Mouse (Mus musculus) Muller cell, postnatal 12 days (primary cell): Measurements from ENCODE around the gene H2afy.

ENCODE experiments used
- DNase-seq: peaks from one replicate; pipeline ENCODE4 v3.0.0-alpha.2; 2015; ENCODE audit errors: inconsistent ontology term

H2afy gene

DNA sequence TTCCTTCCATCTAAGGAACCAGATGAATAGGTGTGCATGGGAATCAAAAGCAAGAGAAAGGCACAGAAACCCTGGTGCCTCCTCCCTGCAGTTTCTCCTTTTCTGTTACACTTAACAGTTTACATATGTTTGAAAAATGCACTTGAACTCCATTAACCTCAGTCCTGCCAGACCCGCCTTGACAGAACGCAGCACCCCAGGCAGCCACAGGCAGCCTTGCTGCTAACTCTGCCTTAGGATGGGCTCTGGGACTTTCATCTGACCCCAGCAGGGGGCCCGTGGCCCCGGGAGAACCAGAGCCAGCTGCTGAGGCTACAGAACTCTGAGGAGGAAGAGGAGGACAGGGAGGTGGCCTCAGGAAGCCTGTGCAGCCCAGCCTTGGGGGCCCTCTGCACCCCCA is 23.7 kb downstream of the H2afy start:
- peak; percentile 28 for DNase-seq

GRCm38 (mm10) chr13:56111601-56112000 is 24.6 kb downstream of the H2afy start:
- DNase-seq, result peak; percentile 25

DNA sequence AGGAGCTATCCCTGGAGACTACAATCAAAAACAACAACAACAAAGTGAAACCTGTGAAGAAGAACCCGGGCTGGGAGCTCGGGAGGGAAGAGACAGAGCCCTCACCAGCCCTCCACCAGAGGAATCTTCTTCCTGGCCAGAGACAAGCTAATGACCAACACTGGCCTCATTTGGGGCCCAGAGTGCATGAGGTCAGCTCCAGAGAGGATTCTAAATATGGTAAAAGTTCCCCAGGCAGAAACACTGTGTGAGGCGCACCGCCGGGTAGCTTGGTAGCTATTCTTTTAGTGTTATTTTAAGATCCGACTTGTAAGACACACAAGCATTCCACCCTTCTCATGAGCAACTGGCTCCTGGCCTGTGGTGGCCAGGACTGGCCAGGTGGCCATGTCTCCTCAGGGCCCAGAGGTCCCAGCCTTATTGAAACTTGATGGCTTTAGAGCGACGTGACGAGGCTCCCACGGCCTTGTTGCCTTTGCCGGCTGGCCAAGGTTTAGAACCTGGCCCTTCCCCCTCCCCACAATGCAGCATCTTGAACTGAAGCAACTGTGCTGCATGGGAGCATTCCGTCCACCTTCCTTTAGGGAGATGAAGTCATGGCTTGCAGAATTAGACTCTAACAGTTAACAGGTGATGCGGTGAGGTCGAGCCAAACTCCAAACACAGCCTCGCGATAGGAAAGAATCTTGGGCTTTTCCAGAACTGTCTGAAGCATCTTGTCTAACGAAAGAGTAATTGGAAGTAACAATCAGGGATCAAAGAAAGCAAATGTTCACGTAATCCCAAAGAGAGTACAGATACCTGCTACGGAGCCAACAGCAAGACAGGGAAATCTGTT is 25.2 kb downstream of the H2afy start:
- DNase-seq, result peak; percentile 61

DNA sequence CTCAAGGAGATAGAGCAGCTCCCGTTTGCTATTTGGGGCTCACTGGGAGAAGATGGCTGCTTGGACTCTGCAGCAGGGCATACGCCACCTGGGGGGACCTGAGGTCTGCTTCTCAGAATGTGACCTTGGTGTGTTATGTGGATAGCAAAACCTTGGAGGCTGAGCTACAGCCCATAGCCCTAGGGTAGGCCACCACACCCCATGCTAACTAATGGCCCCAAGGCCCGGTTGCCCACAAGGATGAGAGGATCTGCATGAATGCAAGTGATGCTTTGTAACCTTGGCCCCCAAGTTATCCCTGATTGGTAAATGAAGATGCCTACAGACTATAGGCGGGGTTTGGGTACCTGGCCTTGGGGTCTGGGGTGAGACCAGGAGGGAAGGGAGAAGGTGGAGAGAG is 26.5 kb downstream of the H2afy start:
- DNase-seq, result no peak

- no peak for DNase-seq
Measured at GRCm38 (mm10) chr13:56108849-56109519, 27.2 kb downstream of the H2afy start.

DNA sequence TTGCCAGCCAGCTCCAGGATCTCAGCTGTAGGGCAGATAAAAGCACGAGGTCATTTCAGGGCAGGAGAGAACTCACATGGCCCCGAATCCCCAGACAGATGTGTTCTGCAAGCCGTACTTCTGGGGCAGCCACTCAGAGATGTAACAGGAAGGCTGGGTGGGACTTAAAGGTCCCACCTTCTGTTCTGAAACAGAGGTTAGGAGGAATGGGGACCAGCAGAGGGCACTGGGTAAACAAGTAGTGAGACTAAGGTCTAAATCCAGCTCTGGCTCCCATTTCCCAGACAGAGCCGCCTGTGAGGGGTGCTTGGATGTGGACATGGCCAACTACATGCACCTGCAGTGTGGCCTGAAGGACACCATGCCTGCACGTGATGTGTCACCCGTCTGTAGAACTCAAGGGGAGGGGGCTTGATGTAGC is 31.2 kb downstream of the H2afy start:
- no peak for DNase-seq

DNA sequence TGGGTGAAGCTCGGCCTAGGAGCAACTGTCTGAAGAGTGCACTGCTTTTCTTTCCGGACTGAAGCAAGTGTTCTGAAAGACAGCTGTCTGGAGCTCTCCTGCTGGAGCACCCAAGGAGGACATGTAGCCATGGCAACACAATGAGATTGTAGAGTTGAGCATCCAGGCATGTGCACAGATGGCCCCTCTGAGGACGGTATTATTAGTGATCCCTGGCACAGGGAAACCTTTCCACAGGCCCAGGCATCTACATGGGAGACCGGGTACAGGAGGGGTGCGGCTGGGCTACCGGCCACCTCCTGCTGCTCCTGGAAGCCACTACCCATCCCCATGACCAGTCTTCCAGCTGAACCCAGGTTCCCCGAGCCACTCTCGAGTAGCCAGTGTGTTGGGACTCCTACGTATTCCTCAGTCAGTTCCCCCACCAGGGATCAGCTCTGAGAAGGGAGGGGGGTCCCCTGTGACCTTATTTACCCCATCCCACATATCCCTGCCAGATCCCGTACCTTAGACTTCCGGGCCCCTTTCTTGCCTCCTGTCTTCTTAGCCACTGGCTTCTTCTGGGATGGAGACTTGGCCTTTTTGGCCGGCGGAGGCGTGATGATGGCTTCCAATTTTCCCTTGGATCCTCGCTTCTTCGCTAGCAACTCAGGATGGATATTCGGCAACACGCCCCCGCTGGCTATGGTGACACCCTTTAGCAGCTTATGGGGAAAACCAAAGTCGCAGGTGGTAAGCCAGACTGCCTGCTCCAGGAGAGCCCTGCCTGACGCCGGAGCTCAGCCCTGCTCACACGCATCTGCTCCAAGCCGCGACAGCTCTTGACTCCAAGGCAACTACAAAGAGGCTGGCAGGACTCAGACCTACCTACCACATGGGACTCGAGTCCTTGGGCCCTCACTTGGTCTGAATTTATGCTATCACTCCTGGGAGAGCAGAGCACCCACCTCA is 32.1 kb downstream of the H2afy start:
- DNase-seq, result no peak

GRCm38 (mm10) chr13:56102160-56102559 is 34.0 kb downstream of the H2afy start:
- no peak for DNase-seq

DNA sequence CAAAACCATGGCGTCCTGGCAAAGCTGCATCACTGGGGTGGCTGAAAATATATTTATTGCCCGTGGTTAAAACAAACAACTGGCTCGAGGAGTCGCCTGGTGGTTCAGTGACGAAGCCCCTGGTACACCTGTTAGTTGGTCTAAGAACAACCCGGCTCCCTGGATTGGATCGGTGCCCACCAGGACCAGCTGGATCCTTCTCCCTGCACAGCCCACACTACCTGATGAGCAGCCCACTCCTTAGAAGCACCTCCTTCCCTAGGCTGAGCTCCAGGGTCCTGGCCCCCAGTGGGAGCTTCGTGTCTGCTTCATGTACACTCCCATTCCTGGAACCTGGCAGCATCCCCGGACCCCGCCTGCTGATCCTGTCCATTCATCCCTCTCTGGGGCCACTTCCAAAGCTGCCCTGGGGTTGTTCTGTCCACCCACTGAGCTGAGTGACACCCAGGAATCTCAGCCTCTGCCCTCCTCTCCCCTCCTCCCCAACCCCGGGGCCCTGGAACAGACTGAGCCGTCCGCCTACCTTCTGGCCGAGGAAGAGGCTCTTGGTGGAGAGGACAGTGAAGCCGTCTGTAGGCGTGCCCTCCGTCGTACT is 40.5 kb downstream of the H2afy start:
- peak; percentile 51 for DNase-seq

GRCm38 (mm10) chr13:56094544-56094943 is 41.6 kb downstream of the H2afy start:
- DNase-seq, result no peak

DNA sequence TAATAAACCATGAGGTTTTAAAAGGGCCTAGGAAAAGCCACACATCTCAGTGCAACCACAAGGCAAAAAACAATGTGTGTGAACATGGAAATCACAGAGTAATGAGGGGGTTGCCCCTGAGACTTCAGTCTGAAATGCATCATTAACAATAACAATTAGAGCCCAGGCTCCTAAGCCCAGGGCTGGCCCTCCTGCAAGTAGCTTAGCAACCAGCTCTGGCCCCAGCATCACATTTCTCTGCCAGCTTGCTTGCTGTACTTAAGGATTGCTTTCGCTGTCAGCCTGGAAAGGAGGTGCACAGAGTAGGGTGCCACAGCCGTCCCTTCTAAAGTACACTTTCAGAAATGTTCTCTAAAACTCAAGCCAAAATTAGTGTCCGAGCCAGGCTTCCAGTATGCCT is 42.5 kb downstream of the H2afy start:
- peak; percentile 47 for DNase-seq

DNA sequence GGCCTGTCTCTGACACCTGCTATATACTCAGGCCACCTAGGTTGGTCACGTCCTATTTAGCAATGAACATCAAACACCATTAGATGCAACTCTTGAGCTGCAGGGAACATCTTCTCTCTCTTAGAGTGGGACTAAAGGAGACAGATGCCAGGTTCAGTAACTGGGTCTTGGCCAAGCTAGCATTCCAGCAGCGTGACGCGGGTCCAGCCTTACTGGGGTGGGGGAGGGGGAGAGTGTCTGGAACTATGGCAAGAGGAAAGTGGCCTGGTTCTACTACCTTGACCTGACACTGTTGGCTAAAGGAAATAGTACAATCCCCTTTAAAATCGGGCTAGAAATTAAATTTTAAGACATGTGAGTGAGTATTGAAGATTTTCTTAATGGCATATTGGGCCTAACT is 43.6 kb downstream of the H2afy start:
- peak; percentile 87 for DNase-seq

- no peak for DNase-seq
Measured at GRCm38 (mm10) chr13:56090597-56090996, 45.6 kb downstream of the H2afy start.

DNA sequence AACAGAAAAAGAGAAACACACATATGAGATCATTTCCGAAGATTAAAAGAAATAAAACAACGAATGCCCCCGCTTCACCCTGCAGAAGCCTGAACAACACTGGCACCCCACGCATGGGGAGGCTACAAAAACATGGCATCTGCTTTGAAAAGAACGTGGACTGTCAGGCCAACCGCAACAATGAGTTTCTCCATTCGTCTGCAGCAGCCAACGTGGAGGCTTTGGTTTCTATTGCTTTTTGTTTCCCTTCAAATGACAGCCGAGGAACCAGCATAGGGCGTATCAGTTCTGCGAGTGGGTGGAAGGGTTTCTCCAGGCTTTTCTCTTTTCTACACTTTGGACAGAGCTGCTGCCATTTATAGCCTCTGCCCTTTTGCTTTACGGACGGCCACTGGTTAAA is 47.6 kb downstream of the H2afy start:
- DNase-seq, result no peak

- DNase-seq, result no peak
Measured at GRCm38 (mm10) chr13:56087936-56088335, 48.2 kb downstream of the H2afy start.

DNA sequence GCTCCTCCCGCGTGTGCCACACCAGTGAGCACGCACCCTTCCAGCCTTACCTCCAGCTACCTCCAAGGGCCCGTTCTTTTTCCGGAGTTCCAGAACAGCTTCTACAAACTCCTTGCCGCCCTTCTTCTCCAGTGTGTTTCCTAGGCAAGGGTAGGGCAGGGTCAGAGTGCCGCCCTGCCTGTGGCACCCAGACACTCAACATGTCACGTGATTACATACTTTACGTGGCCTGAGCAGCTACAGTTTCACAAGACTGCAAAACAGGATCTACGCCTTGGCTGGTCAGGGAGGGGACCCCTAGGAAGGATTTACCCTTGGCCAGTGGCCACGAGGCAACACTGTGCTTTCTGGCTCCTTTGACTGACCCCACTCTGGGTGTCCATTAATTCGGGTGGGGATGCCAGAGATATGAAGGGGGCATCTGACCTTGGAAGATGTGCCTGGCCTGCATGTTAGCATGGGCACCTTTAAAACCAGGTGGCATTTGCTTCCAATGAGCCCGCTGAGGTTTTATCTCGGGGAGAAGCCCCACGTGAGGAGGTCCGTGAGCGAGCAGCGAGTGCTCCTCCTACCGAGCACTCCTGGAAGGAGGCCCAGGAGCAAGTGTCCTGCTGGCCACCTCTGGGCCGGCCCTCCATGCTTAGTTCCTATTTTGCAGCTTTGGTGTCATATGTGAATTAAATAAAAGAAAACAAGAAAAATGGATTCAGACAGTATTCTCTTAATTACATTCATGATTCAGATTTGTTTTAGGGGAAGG is 51.8 kb downstream of the H2afy start:
- DNase-seq, result no peak

GRCm38 (mm10) chr13:56081656-56082055 is 54.5 kb downstream of the H2afy start:
- DNase-seq, result no peak

- no peak for DNase-seq
Measured at GRCm38 (mm10) chr13:56079616-56080015, 56.5 kb downstream of the H2afy start.

DNA sequence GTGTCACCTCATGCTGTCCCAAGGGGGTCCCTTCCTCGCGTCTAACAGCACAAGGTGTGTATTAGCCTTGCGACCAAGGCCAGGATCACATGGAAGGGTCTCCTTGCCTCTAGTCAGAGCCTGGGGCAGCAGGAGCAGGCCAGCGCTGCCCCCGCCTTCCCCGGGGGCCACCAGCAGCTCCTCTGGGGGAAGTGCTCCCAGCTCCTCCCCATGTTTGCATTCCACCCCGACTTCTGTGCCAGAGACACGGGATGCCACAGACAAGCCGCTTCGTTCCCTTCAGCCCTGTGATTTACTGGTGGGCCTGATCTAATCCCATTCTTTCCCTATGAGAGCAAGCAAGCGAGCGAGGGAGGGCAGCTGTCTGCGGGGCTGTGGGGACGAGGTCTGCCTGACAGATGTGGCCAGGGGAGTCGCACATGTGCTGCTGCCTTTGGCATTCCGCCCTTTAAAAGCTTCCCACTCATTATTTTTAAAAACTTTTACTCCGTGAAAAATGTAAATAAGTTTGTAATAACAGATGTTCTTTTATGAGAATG is 57.4 kb downstream of the H2afy start:
- DNase-seq, result no peak

GRCm38 (mm10) chr13:56075930-56076329 is 60.2 kb downstream of the H2afy start:
- no peak for DNase-seq

GRCm38 (mm10) chr13:56073186-56073585 is 63.0 kb downstream of the H2afy start:
- DNase-seq, result no peak
